Mouse (Mus musculus): Measurements from ENCODE around the gene Ccdc148.

Ccdc148 gene

GRCm38 (mm10) chr2:59178960-59179359, 18.5 kb upstream of the Ccdc148 start:
- 55% methylated on average over 4 of the region's 4 CpGs for WGBS

DNA sequence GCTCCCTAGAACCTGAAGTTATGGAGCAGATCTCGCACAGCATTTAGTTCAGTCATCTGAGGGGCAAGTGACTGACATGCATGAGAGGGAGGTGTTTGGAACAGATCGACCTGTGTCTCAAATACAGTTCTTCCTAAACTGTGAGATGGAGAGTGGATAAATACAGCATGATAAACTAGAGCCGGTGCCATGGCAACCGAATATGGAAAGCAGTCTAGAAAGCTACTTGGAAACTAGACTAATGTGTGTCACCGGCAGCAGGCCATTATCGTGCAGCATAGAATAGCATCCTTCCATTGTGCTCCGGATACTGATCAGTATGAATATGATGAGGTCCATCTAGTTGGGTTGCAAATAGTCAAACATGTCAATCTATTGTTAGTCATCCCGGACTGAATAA, 17.7 kb upstream of the Ccdc148 start:
- 40% methylated on average over 8 of the region's 8 CpGs for WGBS

DNA sequence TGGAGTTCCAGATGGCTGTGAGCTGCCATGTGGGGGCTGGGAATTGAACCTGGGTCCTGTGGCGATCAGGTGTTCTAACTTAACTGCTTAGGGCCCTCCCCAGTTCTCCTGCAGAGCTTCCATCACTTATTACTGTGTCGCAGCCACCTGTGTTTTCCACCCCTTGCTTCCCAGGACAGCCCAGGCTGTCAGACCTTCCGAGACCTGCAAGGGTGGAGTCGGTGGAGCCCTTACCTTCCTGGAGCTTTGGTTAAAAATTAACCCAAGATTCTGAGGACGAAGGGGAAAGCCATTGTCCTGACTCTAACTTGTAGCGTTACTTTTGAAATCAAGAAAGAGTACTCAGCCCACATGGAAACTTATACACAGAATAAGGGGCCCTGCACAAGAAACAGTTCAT, 15.4 kb upstream of the Ccdc148 start:
- WGBS, result 90% methylated on average over 6 of the region's 6 CpGs

GRCm38 (mm10) chr2:59171533-59171932, 11.1 kb upstream of the Ccdc148 start:
- WGBS, result 64% methylated on average over 5 of the region's 5 CpGs

DNA sequence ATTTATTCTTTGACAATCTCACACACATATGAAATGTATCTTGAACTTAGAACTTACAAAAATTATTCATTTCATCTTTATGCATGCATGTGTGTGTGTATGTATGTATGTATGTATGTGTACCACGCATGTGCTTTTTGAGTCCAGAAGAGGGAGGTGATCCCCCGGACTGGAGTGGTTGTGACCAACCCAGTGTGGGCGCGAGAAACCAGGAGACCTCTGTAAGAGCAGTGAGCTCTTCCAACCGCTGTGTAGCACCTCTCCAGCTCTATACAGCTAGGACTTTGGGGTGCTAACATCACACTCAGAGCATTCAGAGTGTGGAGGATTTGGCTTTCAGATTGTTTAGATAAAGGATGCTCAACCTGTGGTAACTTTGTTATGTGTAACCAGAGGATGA, 10.1 kb upstream of the Ccdc148 start:
- 95% methylated on average over 5 of the region's 5 CpGs for WGBS

GRCm38 (mm10) chr2:59170208-59170589, 9.7 kb upstream of the Ccdc148 start:
- 77% methylated on average over 3 of the region's 3 CpGs for WGBS

GRCm38 (mm10) chr2:59169572-59170207, 9.2 kb upstream of the Ccdc148 start:
- 79% methylated on average over 9 of the region's 9 CpGs for WGBS

- 83% methylated on average over 4 of the region's 4 CpGs for WGBS
Measured at GRCm38 (mm10) chr2:59167830-59168229, 7.3 kb upstream of the Ccdc148 start.

DNA sequence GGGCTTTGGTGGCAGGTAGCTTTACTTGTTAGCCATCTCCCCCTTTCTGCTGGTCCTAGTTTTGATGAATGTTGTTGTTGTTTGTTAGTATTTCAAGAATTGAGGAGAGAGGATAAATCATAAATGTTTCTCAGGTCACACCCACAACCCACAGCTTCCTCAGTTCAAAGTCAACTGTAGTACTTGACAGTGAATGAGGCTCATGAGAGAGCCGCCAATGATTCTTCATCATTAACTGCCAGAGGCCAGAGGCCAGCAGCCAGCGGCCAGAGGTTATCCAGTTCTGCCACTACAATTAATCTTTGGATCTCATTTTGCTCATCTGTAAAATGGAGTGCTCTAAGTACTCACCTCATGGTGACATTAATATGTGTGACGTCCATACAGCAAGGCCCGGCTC, 6.5 kb upstream of the Ccdc148 start:
- WGBS, result 83% methylated on average over 4 of the region's 4 CpGs

DNA sequence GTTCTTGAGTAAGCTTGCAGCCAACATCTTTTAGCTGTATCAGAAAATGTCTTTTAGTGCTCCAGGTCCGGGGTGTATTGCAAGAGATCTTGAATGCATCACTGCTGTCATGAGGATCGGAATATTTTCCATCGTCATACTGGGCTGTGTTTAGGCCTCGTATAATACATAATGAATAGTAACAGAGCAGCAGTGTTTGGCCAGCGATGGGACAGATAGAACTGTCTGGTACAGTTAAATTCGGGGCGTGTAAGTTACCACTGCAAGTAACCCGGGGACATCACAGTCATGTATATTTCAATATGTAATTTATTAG, 1.8 kb upstream of the Ccdc148 start:
- 8% methylated on average over 8 of the region's 8 CpGs for WGBS

DNA sequence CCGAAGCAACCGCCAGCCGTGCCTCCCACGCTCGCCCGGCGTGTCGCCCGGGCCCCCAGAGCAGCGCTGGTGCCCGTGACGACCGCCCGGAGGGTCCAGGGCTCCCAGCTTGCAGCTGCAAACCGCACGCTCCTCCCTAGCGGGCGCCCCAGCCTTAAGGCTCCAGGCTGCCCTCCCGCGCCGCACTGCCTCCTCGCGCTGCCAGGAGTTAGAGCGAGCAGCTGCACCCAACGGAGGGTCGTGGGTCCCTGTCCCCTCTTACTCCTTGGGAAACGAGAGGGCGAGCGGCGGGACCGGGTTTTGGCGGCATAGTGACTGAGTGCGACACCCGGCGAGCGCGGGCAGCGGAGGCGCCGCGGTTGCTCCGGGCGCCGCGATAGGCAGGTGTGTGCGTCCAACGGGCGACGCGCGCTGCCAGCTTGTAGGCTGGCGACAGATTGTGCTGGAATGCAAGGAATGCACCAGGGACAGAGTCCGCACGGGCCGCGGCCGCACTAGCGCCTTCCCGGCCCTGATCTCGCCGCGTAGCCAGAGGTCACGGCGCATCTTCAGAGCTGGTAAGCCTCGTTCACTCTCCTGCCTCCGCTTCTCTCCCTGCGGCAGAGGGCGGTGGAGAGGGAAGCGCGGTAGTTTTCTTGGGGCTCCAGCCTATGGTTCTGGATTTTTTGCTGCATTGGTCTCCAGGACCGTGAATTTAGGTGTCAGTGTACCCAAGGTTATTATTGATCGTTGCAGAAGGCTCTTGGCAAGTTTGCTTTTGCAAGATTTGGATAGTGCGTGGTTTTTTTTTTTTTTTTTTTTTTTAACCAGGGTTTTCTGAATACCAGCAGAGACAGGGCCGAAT, 1.2 kb upstream of the Ccdc148 start:
- WGBS, result under 1% methylated on average over 74 of the region's 74 CpGs

DNA sequence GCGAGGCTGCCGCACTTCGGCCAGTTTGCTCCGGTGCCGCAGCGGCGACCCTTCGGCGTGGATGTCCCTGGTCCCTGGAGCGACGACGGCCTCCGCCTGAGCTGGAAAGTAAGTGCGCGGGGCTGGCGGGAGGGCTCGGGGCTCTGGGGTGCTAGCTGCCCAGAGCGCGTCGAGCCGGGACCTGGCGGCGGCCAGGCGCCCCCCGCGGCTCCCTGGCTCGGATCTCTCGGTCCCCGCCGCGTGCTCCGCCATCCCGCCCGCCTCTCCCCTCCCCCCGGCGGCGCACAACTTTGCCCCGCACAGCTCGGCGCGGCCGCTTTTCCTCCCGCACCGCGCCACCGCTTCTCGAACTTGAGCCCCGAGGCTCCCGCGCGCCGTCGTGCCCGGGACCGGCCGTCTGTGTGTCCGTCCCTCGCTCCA, 548 bp upstream of the Ccdc148 start:
- under 1% methylated on average over 54 of the region's 58 CpGs for WGBS

DNA sequence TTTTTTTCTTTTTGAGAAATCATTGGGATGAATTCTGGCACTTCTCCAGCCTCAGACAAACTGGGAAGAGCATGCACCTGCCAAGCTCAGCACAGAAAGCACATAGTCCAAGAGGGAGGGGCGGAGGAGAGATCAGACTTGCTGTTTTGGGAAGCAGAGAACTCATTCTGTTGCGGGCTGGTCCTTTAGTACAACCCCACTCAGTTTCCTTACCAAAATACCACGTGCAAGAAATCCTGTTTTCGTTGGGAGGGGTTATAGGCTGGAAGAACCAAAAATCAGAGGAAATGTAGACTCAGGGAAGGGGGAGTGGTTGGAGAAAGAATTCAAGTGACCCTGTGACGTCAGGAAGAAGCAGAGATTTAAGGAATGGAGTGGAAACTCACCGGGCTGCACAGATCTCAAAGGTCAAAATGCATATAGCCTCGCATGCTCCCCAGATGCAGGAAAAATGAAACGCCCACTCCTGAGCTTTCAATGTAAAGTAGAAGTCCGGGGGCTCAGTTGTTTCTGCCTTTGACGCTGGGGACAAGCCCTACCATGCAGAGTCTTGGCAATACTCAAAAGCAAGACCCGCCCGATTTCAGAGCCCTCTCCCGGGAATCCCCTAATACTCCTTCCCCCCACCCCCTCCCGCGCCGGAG, 400 bp downstream of the Ccdc148 start:
- WGBS, result under 1% methylated on average over 16 of the region's 16 CpGs

- WGBS, result 63% methylated on average over 2 of the region's 2 CpGs
Measured at GRCm38 (mm10) chr2:59158117-59158516, 2.4 kb downstream of the Ccdc148 start.

- 92% methylated on average over 8 of the region's 8 CpGs for WGBS
Measured at GRCm38 (mm10) chr2:59131044-59131443, 29.4 kb downstream of the Ccdc148 start.

GRCm38 (mm10) chr2:59129821-59130220, 30.7 kb downstream of the Ccdc148 start:
- 74% methylated on average over 8 of the region's 8 CpGs for WGBS

DNA sequence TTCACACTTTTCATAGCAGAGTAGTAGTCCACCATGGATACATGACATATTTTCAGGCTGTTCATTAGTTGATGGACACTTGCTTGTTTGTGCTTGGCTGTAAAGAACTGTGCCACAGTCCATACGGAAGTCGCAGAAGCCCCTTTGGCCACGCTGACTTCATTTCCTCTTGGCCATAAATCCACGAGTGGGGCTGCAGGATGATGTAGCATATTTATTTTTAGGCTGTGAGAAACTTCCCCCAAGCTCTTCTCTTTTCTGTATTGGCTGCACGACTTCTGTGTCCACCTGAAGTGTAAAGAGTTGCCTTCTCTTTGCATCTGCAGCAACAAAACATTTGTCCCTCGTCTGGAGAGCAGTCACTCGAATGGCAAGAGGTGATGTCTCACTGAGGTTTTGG, 31.5 kb downstream of the Ccdc148 start:
- WGBS, result 84% methylated on average over 7 of the region's 7 CpGs

- 52% methylated on average over 5 of the region's 5 CpGs for WGBS
Measured at GRCm38 (mm10) chr2:59055615-59056145, 104.8 kb downstream of the Ccdc148 start.

GRCm38 (mm10) chr2:59054339-59054738, 106.1 kb downstream of the Ccdc148 start:
- 59% methylated on average over 5 of the region's 5 CpGs for WGBS

- 63% methylated on average over 7 of the region's 7 CpGs for WGBS
Measured at GRCm38 (mm10) chr2:59053461-59054039, 106.9 kb downstream of the Ccdc148 start.

- 80% methylated on average over 8 of the region's 8 CpGs for WGBS
Measured at GRCm38 (mm10) chr2:59050245-59050824, 110.1 kb downstream of the Ccdc148 start.

DNA sequence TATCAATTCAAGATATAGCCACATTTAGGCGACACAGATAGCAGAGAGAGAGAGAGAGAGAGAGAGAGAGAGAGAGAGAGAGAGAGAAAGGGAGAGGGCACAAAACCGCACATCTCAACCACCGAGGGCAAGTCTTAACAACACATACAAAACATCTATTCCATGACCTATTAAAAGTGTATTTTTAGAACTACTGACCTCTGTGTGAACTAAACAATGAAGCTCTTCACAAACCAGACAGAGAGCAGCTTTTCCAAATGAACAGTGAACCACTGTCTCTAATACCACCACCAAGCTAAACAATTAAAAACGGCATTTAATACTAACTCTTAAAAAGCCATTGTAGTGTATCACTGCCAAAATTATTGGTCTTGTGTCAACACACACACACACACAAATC, 110.8 kb downstream of the Ccdc148 start:
- 72% methylated on average over 4 of the region's 4 CpGs for WGBS

Data from cerebral cortex, adult 2 months (tissue).